Mouse (Mus musculus) neural tube, embryonic 12.5 days (tissue): Measurements from ENCODE around the gene Tal1. TPM values are rescaled to one million over a fixed set of nuclear protein-coding genes. Genes with fewer than 3 reads are reported as not detected.

Source experiments
- polyA plus RNA-seq: library from polyadenylated mRNA; unstranded; fragments of >200 nt; fragmentation: Nextera tagmentation; extraction: Ambion mirVana; gene quantifications from 2 replicates; pipeline ENCODE4 v1.2.1, GENCODE M21; 2016

Tal1 gene
- polyA plus RNA-seq, 1 experiment from 2014 or later = 3.0 TPM

Other genes starting within 250 kb of the Tal1 start
- gene Gm12830, start 234.7 kb upstream of the Tal1 start, polyA plus RNA-seq = not detected in 2 replicates
- 2.2 and 2.5 TPM in 2 replicates for gene Foxd2, start 147.6 kb upstream of the Tal1 start, polyA plus RNA-seq
- gene Foxe3, start 130.4 kb upstream of the Tal1 start, polyA plus RNA-seq = not detected in 2 replicates
- 156 and 168 TPM in 2 replicates for gene Cmpk1, start 69.2 kb upstream of the Tal1 start, polyA plus RNA-seq
- 8.9 and 10.2 TPM in 2 replicates for gene Stil, start 56.3 kb upstream of the Tal1 start, polyA plus RNA-seq
- 8.0 and 9.5 TPM in 2 replicates for gene Pdzk1ip1, start 32.3 kb downstream of the Tal1 start, polyA plus RNA-seq
- gene Cyp4x1, start 77.9 kb downstream of the Tal1 start, polyA plus RNA-seq = 2.3 and 3.2 TPM in 2 replicates
- gene Cyp4a29, start 185.7 kb downstream of the Tal1 start, polyA plus RNA-seq = not detected in 2 replicates
- not detected in 2 replicates for gene Cyp4a12a, start 242.6 kb downstream of the Tal1 start, polyA plus RNA-seq